In genomic region chr2:9592531-9592930, GRCm38 (mm10) we compare ENCODE assay signal across 15 mouse cellular contexts.
"Had no signal": no experiment of that assay in that cellular context is flagged by ENCODE, and none has a peak within 500 bp of the region (broad histone marks: within the 10 kb centered on the region; RNA-seq: fewer than 3 reads in every experiment).

No protein-coding gene starts in this region.

- H3K9ac ChIP-seq: liver, embryonic 12.5 days; liver, embryonic 14.5 days; lung, embryonic 14.5 days; midbrain, embryonic 12.5 days; neural tube, embryonic 12.5 days; stomach, embryonic 15.5 days had no signal

- H3K27me3 ChIP-seq: liver, embryonic 12.5 days; midbrain, embryonic 12.5 days; neural tube, embryonic 12.5 days; stomach, embryonic 15.5 days had no signal

- H3K4me1 ChIP-seq: liver, embryonic 12.5 days; midbrain, embryonic 12.5 days; neural tube, embryonic 12.5 days; stomach, embryonic 15.5 days had no signal

- H3K36me3 ChIP-seq: liver, embryonic 12.5 days; midbrain, embryonic 10.5 days; midbrain, embryonic 12.5 days; neural tube, embryonic 12.5 days; stomach, embryonic 15.5 days had no signal

- H3K9me3 ChIP-seq: liver, embryonic 12.5 days; midbrain, embryonic 10.5 days; midbrain, embryonic 12.5 days; neural tube, embryonic 12.5 days; stomach, embryonic 15.5 days had no signal

- DNase-seq: lung, adult 18-20 months; lung, embryonic 14.5 days; lung, postnatal 10 days; lung, postnatal 4 days; midbrain, embryonic 14.5 days; right cerebral cortex, postnatal 14 days had no signal

- H3K27ac ChIP-seq: liver, embryonic 12.5 days; liver, embryonic 14.5 days; midbrain, embryonic 10.5 days; midbrain, embryonic 12.5 days; neural tube, embryonic 12.5 days; stomach, embryonic 15.5 days; stomach, postnatal 0 days had no signal

- ATAC-seq: liver, embryonic 12.5 days; midbrain, embryonic 16.5 days had no signal

- H3K4me2 ChIP-seq: liver, embryonic 12.5 days; lung, embryonic 14.5 days; midbrain, embryonic 12.5 days; neural tube, embryonic 12.5 days; stomach, embryonic 15.5 days had no signal

- H3K4me3 ChIP-seq: liver, embryonic 12.5 days; midbrain, embryonic 10.5 days; midbrain, embryonic 12.5 days; myocyte; neural tube, embryonic 12.5 days; stomach, embryonic 15.5 days had no signal
